Mouse (Mus musculus): Measurements from ENCODE around the gene Numbl.
A peak's percentile ranks its signal among the peaks of the same experiment; 100 is the strongest.

Gene Numbl

DNA sequence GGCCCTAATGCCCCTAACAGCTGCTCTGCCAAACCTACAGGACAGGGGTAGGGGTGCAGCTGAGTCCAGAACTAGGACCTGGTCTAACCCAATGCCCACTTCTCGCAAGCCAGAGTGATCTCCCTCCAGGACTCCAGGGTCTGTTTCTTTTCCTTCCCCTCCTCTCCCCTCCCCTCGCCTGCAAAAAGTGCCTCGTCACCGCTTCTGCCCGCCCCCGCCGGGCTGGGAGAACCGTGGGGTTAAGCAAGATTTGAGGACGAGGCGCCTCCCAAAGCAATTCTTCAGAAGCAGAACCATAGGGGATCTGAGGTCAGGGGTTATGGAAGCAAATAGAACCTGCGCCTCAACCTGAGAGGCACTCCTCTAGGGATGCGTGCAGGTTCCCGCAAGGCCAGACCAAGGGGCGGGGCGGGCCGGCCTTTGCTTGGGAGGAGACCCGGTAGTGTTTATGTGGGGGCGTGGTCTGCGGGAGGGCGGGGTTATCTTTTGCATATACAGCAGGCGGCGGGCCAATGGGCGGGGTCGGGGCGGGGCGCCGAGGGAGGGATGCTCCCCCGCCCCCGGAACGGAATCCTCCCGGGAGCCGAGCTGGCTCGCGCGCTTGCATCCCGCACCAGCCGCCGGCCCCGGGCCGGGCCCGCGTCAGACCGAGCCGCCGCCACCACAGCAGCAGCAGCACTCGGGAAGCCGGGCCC, at the start of gene Numbl:
Gene Numbl (plus strand): TSS at position 229 of the 695 bp plus-strand sequence.
- DNase-seq (ENCODE audit: low read depth, low spot score), result peak; percentile 96

DNA sequence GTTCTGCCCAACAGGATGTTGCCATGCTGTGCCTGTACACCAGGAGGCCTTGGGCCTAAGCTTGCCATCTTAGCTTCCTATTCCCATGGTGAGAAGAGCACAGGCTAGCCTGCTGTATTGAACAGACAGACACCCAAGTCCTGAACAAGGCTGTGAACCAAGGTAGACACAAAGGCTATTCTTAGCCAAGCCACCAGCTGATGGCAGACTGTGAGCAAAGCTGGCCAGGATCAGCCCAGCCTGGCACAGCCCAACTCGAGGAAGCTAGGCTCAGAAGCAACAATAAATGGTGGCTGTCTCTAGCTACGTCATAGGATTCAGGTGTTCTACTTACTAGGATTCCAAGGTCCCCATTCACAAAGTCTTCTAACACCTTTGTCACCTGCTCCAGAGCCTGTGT, 45.6 kb upstream of the Numbl start:
- no peak for DNase-seq (ENCODE audit: low read depth, low spot score)

DNA sequence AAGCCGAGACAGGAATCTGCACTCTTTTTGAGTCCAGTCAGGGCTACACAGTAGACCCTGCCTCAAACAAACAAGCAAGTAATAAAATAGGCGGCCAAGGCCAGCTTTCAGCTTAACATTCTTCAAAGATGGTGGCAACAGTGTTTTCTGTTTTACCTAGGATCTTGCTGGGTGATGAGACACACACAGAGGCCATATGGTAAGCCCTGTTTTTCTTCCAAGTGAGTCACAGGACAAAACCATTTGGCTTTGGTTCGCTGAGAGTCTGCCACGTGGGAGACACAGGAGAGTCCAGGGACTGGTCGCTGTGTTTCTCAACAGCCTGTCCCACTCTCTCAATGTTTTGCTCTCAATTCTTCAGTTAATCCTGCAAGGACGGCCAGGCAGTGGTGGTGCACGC, 39.6 kb upstream of the Numbl start:
- no peak for DNase-seq (ENCODE audit: low read depth, low spot score)

GRCm38 (mm10) chr7:27219937-27220336, 38.3 kb upstream of the Numbl start:
- no peak for DNase-seq (ENCODE audit: low read depth, low spot score)

- peak; percentile 37 for DNase-seq (ENCODE audit: low read depth, low spot score)
Measured at GRCm38 (mm10) chr7:27221939-27222338, 36.3 kb upstream of the Numbl start.

GRCm38 (mm10) chr7:27222538-27222937, 35.7 kb upstream of the Numbl start:
- DNase-seq (ENCODE audit: low read depth, low spot score), result peak; percentile 65

GRCm38 (mm10) chr7:27224877-27225575, 33.2 kb upstream of the Numbl start:
- no peak for DNase-seq (ENCODE audit: low read depth, low spot score)

DNA sequence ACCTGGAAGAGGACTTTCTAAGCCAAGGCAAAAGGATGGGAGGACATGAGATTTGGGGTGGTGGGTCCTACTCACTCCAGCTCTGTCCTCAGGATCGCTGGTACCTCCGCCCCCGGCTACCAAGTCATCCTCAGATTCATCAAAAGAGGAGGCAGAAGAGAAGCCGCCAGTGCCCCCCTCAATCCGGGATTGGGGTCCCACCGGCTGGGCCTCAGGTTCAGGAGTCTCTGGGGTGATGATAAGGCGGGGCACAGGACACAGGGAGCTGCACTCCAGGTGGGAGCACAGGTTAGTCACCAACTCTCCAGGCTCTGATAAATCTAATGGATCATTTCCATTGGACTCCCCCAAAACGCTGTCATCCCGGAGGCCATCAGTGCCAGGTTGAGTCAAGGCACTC, 31.0 kb upstream of the Numbl start:
- no peak for DNase-seq (ENCODE audit: low read depth, low spot score)

GRCm38 (mm10) chr7:27227676-27228075, 30.6 kb upstream of the Numbl start:
- no peak for DNase-seq (ENCODE audit: low read depth, low spot score)

DNA sequence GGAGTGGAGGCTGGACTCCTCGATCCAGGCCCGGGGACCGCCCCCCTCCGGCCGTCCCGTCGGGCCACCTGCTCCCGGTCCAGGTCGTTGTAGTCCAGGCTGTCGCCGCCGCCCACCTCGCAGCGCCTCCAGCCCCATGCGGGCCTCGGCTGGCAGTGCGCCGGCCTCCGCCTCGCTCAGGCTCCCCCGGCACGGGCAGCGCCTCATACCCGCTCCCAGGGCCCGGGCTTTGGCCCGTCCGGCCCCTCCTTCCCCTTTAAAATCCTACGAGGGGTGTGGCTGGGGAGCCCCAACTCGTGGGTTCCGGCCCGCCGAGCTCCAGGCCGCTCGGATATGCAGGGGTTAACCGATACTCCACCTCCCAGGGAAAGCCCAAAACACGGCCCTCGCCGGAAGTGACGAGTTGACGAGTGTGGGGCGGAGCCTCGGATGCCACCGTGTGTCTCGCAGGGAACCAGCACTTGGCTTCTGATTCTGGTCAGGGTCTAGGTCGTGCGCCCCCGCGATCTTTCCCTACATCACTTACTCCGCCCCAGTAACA, 29.9 kb upstream of the Numbl start, which contains the start of gene Itpkc:
Gene Itpkc (minus strand): TSS at position 381 of the 541 bp plus-strand sequence.
- peak; percentile 98 for DNase-seq (ENCODE audit: low read depth, low spot score)

- no peak for DNase-seq (ENCODE audit: low read depth, low spot score)
Measured at GRCm38 (mm10) chr7:27228865-27229264, 29.4 kb upstream of the Numbl start.

- peak; percentile 81 for DNase-seq (ENCODE audit: low read depth, low spot score)
Measured at GRCm38 (mm10) chr7:27230781-27231180, 27.5 kb upstream of the Numbl start.

- DNase-seq (ENCODE audit: low read depth, low spot score), result no peak
Measured at GRCm38 (mm10) chr7:27231693-27232331, 26.4 kb upstream of the Numbl start.

- DNase-seq (ENCODE audit: low read depth, low spot score), result peak; percentile 100
Measured at GRCm38 (mm10) chr7:27232781-27233281, 25.4 kb upstream of the Numbl start, which contains the start of gene Coq8b. Gene Coq8b (plus strand): TSS chr7:27233023.

DNA sequence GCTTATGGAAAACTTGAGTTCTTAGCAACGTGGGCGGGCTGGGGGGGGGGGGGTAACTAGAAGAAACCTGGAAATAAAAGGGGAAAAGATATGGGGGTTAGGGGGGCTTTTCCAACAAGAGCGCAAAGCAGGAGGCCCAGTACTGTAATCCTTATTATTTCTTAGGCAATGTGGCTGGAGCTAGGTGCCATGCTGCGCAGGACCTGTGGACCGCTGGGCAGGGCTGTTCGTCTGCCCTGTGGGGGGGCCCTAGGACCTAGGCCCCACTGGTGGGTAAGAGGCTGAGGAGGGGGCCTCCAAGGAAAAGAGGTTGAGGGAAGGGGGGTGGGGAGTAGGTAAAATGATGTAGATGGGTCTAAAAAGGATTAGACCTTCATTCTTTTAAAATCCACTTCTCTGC, 24.9 kb upstream of the Numbl start:
- no peak for DNase-seq (ENCODE audit: low read depth, low spot score)

DNA sequence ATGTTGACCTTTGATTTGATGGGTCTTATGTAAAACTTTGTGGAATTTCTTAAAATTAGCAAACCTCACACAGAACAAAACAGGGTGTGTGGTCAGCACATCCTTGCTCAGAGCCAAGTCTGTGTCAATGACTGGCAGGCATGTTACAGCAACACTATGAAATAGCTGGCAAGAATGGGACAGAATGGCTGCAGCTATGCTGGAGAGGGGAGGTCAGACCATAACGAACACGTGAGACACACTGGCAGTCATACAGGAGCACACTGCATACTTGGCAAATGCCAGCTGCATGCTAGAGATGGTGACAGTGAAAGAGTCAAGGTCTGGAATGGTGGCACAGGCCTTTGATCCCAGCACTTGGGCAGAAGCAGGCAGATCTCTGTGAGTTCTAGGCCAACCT, 22.5 kb upstream of the Numbl start:
- no peak for DNase-seq (ENCODE audit: low read depth, low spot score)

- DNase-seq (ENCODE audit: low read depth, low spot score), result peak; percentile 49
Measured at GRCm38 (mm10) chr7:27237527-27237926, 20.7 kb upstream of the Numbl start.

DNA sequence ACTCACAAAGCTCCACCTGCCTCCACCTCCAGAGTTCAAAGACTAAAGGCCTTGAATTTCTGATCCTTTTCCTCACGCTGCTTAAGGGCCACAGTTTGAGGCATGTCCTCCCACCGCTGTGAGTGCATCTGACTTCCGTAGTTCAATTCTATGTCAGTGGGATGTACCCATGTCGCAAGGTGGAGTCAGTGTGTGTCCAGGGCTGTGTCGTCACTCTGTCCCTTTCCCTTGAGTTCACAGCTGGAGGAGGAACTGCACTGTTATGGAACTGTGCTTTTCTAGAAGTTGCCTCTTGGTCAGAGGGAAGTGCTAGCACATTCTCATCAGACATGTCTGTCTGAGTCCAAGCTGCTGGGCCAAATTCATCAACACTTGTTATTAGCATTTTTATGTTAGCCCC, 19.7 kb upstream of the Numbl start:
- DNase-seq (ENCODE audit: low read depth, low spot score), result no peak

DNA sequence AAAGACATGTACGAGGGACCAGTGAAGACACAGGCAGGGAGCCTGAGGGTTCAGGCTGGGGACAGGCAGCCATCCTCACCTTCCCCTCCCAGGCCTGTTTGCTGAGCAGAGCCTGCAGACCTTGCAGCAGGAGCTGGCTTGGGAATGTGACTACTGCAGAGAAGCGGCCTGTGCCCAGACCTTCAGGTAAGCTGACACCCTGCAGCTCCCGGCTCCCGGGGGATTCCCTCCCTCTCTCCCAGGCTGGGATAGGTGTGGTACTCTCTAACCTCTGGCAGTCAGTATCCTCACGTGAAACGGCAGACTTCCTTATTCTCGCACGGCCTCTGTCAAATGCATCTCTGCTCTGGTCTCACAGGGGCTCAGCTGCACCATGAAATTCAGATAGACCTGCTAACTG, 15.0 kb upstream of the Numbl start:
- DNase-seq (ENCODE audit: low read depth, low spot score), result peak; percentile 44

DNA sequence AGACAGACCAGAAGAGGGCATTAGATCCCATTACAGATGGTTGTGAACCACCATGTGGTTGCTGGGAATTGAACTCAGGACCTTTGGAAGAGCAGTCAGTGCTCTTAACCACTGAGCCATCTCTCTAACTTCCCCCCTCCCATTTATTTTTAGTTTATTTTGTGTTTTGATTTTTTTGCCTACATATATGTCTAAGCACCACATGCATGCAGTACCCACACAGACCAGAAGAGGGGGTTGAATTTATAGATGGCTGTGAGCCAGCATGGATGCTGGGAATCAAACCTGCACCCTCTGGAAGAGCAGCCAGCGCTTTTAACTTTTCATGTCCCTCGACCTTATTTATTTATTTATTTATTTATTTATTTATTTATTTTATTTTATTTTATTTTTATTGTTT, 14.1 kb upstream of the Numbl start:
- peak; percentile 70 for DNase-seq (ENCODE audit: low read depth, low spot score)

DNA sequence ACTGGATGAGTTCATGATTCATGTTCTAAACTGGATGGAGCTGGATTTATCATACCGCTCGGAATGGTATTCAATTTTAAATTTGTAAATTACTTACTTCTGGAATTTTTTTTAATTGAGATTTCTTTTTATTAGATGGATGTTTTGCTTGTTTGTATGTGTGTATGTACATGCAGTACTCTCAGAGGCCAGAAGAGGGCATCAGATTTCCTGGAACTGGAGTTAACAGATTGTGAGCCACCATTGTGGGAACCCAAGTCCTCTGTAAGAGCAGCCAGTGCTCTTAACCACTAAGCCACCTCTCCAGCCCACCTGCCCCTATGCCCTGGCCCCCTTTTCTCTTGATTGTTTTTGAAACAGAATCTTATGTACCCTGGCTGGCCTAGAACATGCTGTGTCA, 9.1 kb upstream of the Numbl start:
- DNase-seq (ENCODE audit: low read depth, low spot score), result peak; percentile 78

GRCm38 (mm10) chr7:27249928-27250327, 8.3 kb upstream of the Numbl start:
- DNase-seq (ENCODE audit: low read depth, low spot score), result no peak
